Mouse (Mus musculus) cerebellum, postnatal 4 days (tissue): ENCODE measurements around the gene Rnase13.
"Not testable (repeated sequence)": the region's sequence is repeated elsewhere in the genome, so short reads cannot be mapped to it uniquely, and the experiment has no call there.

Source experiments
- DNase-seq, 2 experiments: peaks; one replicate each; pipeline ENCODE4 v3.0.0; 2022; ENCODE audit warnings: low spot score in 2 of 2, mixed read lengths in 1 of 2

Rnase13 gene

GRCm38 (mm10) chr14:51922571-51922865, at the start of gene Rnase13:
TSS of gene Rnase13 (minus strand) at chr14:51922773.
- peak in 1 of 2 experiments; percentile 39 for DNase-seq

- no peak for DNase-seq
Observed at GRCm38 (mm10) chr14:51967400-51967799, 44.8 kb upstream of the Rnase13 start.

- DNase-seq, result no peak
Observed at GRCm38 (mm10) chr14:51960316-51960715, 37.7 kb upstream of the Rnase13 start.

- DNase-seq, result no peak
Observed at GRCm38 (mm10) chr14:51943336-51943735, 20.8 kb upstream of the Rnase13 start.

GRCm38 (mm10) chr14:51942236-51942635, 19.7 kb upstream of the Rnase13 start:
- no peak for DNase-seq

- DNase-seq, result no peak
Observed at GRCm38 (mm10) chr14:51941577-51941976, 19.0 kb upstream of the Rnase13 start.

GRCm38 (mm10) chr14:51940944-51941560, 18.5 kb upstream of the Rnase13 start:
- DNase-seq, result no peak

GRCm38 (mm10) chr14:51939005-51939404, 16.4 kb upstream of the Rnase13 start:
- no peak for DNase-seq

GRCm38 (mm10) chr14:51932092-51933020, 9.8 kb upstream of the Rnase13 start:
- no peak for DNase-seq

- DNase-seq, result peak in 1 of 2 experiments; percentile 59
Observed at GRCm38 (mm10) chr14:51930824-51931223, 8.3 kb upstream of the Rnase13 start.

GRCm38 (mm10) chr14:51929968-51930367, 7.4 kb upstream of the Rnase13 start:
- no peak for DNase-seq

- no peak for DNase-seq
Observed at GRCm38 (mm10) chr14:51929309-51929943, 6.9 kb upstream of the Rnase13 start.

- DNase-seq, result not testable (repeated sequence)
Observed at GRCm38 (mm10) chr14:51926930-51927329, 4.4 kb upstream of the Rnase13 start.

GRCm38 (mm10) chr14:51923492-51923891, 919 bp upstream of the Rnase13 start:
- DNase-seq, result no peak

- DNase-seq, result no peak
Observed at GRCm38 (mm10) chr14:51922910-51923309, 337 bp upstream of the Rnase13 start.

- DNase-seq, result peak; percentile 36 to 50
Observed at GRCm38 (mm10) chr14:51921759-51922570, 608 bp downstream of the Rnase13 start.

GRCm38 (mm10) chr14:51918966-51919365, 3.6 kb downstream of the Rnase13 start:
- no peak for DNase-seq

GRCm38 (mm10) chr14:51918125-51918524, 4.4 kb downstream of the Rnase13 start, which contains the start of gene Tppp2:
TSS of gene Tppp2 (plus strand) at chr14:51918425.
- DNase-seq, result no peak

GRCm38 (mm10) chr14:51916539-51916938, 6.0 kb downstream of the Rnase13 start:
- no peak for DNase-seq

- no peak for DNase-seq
Observed at GRCm38 (mm10) chr14:51915030-51915429, 7.5 kb downstream of the Rnase13 start.

GRCm38 (mm10) chr14:51913960-51914762, 8.4 kb downstream of the Rnase13 start, which contains the start of gene Ndrg2:
TSS of gene Ndrg2 (minus strand) at chr14:51914158.
- DNase-seq, result peak; percentile 46 to 72
